Mouse (Mus musculus) hindbrain, embryonic 10.5 days (tissue): ENCODE measurements around the gene Nek9. TPM values are rescaled to one million over a fixed set of nuclear protein-coding genes. Genes with fewer than 3 reads are reported as not detected.
"Not testable (repeated sequence)": the region's sequence is repeated elsewhere in the genome, so short reads cannot be mapped to it uniquely, and the experiment has no call there.

Source experiments
- DNase-seq: peaks from one replicate; pipeline ENCODE4 v3.0.0-alpha.2; 2017; ENCODE audit warnings: low spot score
- H3K27ac ChIP-seq: fragments of 300-500 bp; sonication (generic); 2 replicates; pipeline ENCODE4 v1.5.1; 2016; ENCODE audit warnings: mild to moderate bottlenecking, moderate library complexity
- H3K27me3 ChIP-seq: fragments of 300-500 bp; sonication (generic); 2 replicates; pipeline ENCODE4 v1.6.1; 2016; ENCODE audit warnings: mild to moderate bottlenecking; ENCODE audit not compliant: poor library complexity, insufficient read depth, severe bottlenecking
- H3K36me3 ChIP-seq: fragments of 300-500 bp; sonication (generic); 2 replicates; pipeline ENCODE4 v1.6.1; 2016; ENCODE audit warnings: mild to moderate bottlenecking, moderate library complexity
- H3K4me1 ChIP-seq: fragments of 300-500 bp; sonication (generic); replicated peaks from 2 replicates; pipeline ENCODE4 v1.6.1; 2016; ENCODE audit warnings: mild to moderate bottlenecking
- H3K4me3 ChIP-seq: fragments of 300-500 bp; sonication (generic); 2 replicates; pipeline ENCODE4 v1.5.1; 2016; ENCODE audit warnings: mild to moderate bottlenecking, moderate library complexity
- H3K9me3 ChIP-seq: fragments of 300-500 bp; sonication (generic); 2 replicates; pipeline ENCODE4 v1.6.1; 2016; ENCODE audit warnings: mild to moderate bottlenecking, moderate library complexity
- WGBS: fragments of 180-500 bp; shearing (Covaris S2); methylation state at CpG from one replicate; pipeline ENCODE4 v1.1.7; 2016; 5-methylcytosine and 5-hydroxymethylcytosine counted together
- polyA plus RNA-seq: library from polyadenylated mRNA; unstranded; fragments of >200 nt; fragmentation: Nextera tagmentation; extraction: Ambion mirVana; gene quantifications from 2 replicates; pipeline ENCODE4 v1.2.1, GENCODE M21; 2016

Nek9 gene
- polyA plus RNA-seq, 1 experiment from 2014 or later, result 16.9 TPM

- WGBS, result 87% methylated on average over 2 of the region's 4 CpGs
- H3K4me1 ChIP-seq, result peaks cover 12% of the 10 kb centered on the region
Measured at GRCm38 (mm10) chr12:85281756-85282155, 57.4 kb downstream of the Nek9 start.

GRCm38 (mm10) chr12:85280845-85281651 lies 58.1 kb downstream of the Nek9 start:
- DNase-seq, result no peak
- H3K4me3 ChIP-seq, result peak overlapping the region; percentile 82

More at GRCm38 (mm10) chr12:85281756-85282155, 57.4 kb downstream of the Nek9 start:
- not testable (repeated sequence) for DNase-seq, H3K27me3 ChIP-seq, H3K9me3 ChIP-seq, H3K27ac ChIP-seq, H3K36me3 ChIP-seq, H3K4me3 ChIP-seq

GRCm38 (mm10) chr12:85280105-85280844 lies 58.9 kb downstream of the Nek9 start:
- H3K4me3 ChIP-seq, result peak overlapping the region; percentile 82
- DNase-seq, result peak; percentile 96
- H3K27ac ChIP-seq, result peak overlapping the region; percentile 94
- peaks cover 12% of the 10 kb centered on the region for H3K4me1 ChIP-seq
- no peaks in the 10 kb centered on the region for H3K9me3 ChIP-seq
- H3K36me3 ChIP-seq, result peaks cover 10% of the 10 kb centered on the region
- WGBS, result under 1% methylated on average over 31 of the region's 31 CpGs
- H3K27me3 ChIP-seq, result no peaks in the 10 kb centered on the region

More at GRCm38 (mm10) chr12:85280845-85281651, 58.1 kb downstream of the Nek9 start:
- H3K27ac ChIP-seq, result no peak overlapping the region
- no peaks in the 10 kb centered on the region for H3K27me3 ChIP-seq
- H3K36me3 ChIP-seq, result 0 out of 2 replicates have a peak, but pooled peaks cover 4% of the 10 kb centered on the region
- whole genome bisulfite sequencing, result 69% methylated on average over 12 of the region's 12 CpGs
- H3K9me3 ChIP-seq, result no peaks in the 10 kb centered on the region
- peaks cover 12% of the 10 kb centered on the region for H3K4me1 ChIP-seq

DNA sequence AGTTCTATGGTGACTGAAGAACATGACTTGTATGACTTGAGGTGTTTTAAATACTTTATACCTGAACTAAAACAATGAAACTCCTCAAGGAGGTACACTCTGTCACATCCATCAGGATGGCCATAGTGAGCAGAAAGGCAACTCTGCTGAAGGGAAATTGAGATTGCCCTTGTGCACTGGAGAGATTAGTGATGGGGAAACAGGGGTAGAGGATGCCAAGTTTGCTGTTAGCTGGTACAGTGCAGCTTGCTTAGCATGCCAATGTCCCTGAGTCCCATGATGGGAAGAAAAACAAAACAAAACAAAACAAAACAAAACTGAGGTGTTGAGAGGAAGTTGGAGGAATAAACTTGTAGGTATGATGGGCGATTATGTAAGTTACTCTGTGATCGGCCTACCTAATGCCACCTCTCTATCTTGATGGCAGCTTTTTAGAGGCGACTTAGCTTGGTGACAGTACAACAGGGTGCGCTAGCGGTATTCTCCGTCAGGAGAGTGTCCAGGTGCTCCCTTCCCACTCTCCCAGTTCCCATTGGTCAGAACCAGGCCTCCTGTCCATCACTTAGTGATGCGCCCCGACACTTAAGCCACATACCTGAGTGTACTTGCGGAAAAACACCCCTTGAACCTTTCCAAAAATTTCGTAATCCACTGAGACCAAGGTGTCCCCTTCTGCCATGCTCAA lies 59.6 kb downstream of the Nek9 start:
- Histone ChIP-seq H3K36me3 (peaks cover 18% of the 10 kb centered on the region), H3K4me1 (peaks cover 12% of the 10 kb centered on the region), H3K27ac (peak overlapping the region; percentile 94), H3K4me3 (peak overlapping the region; percentile 82), H3K27me3 (no peaks in the 10 kb centered on the region), H3K9me3 (0 out of 2 replicates have a peak, but pooled peaks cover 3% of the 10 kb centered on the region)
- 6% methylated on average over 10 of the region's 10 CpGs for WGBS
- DNase-seq, result no peak

- no peaks in the 10 kb centered on the region for H3K27me3 ChIP-seq
- DNase-seq, result no peak
- H3K4me3 ChIP-seq, result no peak overlapping the region
- peaks cover 12% of the 10 kb centered on the region for H3K4me1 ChIP-seq
- no peak overlapping the region for H3K27ac ChIP-seq
- WGBS, result 93% methylated on average over 10 of the region's 10 CpGs
- 0 out of 2 replicates have a peak, but pooled peaks cover 7% of the 10 kb centered on the region for H3K9me3 ChIP-seq
- H3K36me3 ChIP-seq, result peaks cover 19% of the 10 kb centered on the region
Measured at GRCm38 (mm10) chr12:85278919-85279318, 60.2 kb downstream of the Nek9 start.

DNA sequence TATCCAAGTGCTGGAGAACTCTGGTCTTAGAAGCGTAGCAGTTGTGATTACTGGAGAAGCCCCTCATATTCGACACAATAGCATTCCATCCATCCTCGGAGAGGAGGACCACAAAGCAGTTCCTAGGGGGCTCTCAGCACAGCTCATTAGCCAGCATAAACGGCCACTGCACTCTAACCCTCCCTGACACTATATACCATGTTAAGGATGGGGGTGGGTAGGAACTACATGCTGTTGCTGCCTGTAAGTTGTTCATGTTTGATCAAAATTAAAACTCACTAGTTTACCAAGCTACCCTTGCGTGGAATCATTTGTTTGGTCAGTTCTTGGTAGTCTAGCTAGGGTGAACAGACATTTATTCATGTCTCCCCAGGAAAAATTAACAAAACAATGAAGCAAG lies 62.9 kb downstream of the Nek9 start:
- H3K27ac ChIP-seq, result no peak overlapping the region
- 75% methylated on average over 5 of the region's 5 CpGs for WGBS
- no peak for DNase-seq

GRCm38 (mm10) chr12:85273508-85273907 lies 65.7 kb downstream of the Nek9 start:
- H3K36me3 ChIP-seq, result peaks cover 23% of the 10 kb centered on the region
- peaks cover 5% of the 10 kb centered on the region for H3K4me1 ChIP-seq
- no peak overlapping the region for H3K4me3 ChIP-seq
- no peaks in the 10 kb centered on the region for H3K27me3 ChIP-seq
- DNase-seq, result peak; percentile 42
- no peak overlapping the region for H3K27ac ChIP-seq
- H3K9me3 ChIP-seq, result 0 out of 2 replicates have a peak, but pooled peaks cover 7% of the 10 kb centered on the region
- WGBS, result 70% methylated on average over 10 of the region's 10 CpGs

More for the DNA sequence above, 62.9 kb downstream of the Nek9 start:
- H3K36me3 ChIP-seq, result peaks cover 19% of the 10 kb centered on the region
- peaks cover 12% of the 10 kb centered on the region for H3K4me1 ChIP-seq
- H3K9me3 ChIP-seq, result 0 out of 2 replicates have a peak, but pooled peaks cover 7% of the 10 kb centered on the region
- H3K27me3 ChIP-seq, result no peaks in the 10 kb centered on the region
- H3K4me3 ChIP-seq, result no peak overlapping the region

GRCm38 (mm10) chr12:85271843-85272206 lies 67.3 kb downstream of the Nek9 start:
- Histone ChIP-seq H3K4me3 (no peak overlapping the region), H3K9me3 (0 out of 2 replicates have a peak, but pooled peaks cover 7% of the 10 kb centered on the region), H3K27ac (no peak overlapping the region), H3K4me1 (peaks cover 5% of the 10 kb centered on the region), H3K36me3 (peaks cover 25% of the 10 kb centered on the region), H3K27me3 (no peaks in the 10 kb centered on the region)
- DNase-seq, result no peak
- WGBS, result 72% methylated on average over 4 of the region's 4 CpGs

DNA sequence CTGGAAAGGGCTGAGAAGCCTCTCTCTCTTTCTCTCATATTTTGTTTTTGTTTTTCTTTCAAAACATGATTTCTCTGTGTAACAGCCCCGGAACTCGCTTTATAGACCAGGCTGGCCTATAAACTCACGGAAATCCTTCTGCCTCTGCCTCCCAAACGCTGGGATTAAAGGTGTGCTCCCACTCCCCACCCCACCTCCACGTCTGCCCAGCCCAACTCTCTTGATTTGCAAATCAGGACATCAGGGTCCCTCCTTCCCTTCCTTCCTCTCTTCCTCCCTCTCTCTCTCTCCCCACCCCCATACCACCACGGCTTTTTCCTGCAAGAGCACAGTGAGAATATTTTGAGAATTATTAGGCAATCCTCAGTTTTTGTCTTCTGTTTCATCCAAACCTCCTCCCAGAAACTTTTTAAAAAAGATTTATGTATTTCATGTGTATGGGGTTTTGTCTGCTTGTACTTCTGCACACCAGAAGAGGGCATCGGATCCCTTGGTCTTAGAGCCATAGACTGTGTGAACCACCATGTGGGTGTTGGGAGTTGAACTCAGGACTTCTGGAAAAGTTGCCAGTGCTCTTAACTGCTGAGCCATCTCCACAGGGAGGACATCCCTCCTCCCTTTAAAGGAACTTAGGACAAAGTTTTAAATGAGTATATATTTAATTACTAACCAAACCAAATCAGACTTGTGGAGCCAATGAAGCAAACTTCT lies 67.9 kb downstream of the Nek9 start:
- H3K9me3 ChIP-seq, result 0 out of 2 replicates have a peak, but pooled peaks cover 7% of the 10 kb centered on the region
- DNase-seq, result no peak
- H3K27ac ChIP-seq, result no peak overlapping the region
- 78% methylated on average over 7 of the region's 7 CpGs for WGBS
- peaks cover 5% of the 10 kb centered on the region for H3K4me1 ChIP-seq
- no peak overlapping the region for H3K4me3 ChIP-seq
- H3K27me3 ChIP-seq, result no peaks in the 10 kb centered on the region
- H3K36me3 ChIP-seq, result peaks cover 25% of the 10 kb centered on the region

GRCm38 (mm10) chr12:85270319-85270718 lies 68.8 kb downstream of the Nek9 start, which contains the start of gene Mlh3:
Gene Mlh3 (minus strand): TSS chr12:85270599.
- WGBS, result under 1% methylated on average over 35 of the region's 35 CpGs
- DNase-seq, result peak; percentile 83

GRCm38 (mm10) chr12:85269821-85270220 lies 69.3 kb downstream of the Nek9 start:
- DNase-seq, result no peak
- WGBS, result 64% methylated on average over 3 of the region's 3 CpGs
- Histone ChIP-seq H3K27ac (peak overlapping the region; percentile 92), H3K27me3 (no peaks in the 10 kb centered on the region), H3K36me3 (peaks cover 14% of the 10 kb centered on the region), H3K4me1 (peaks cover 5% of the 10 kb centered on the region), H3K9me3 (0 out of 2 replicates have a peak, but pooled peaks cover 7% of the 10 kb centered on the region), H3K4me3 (peak overlapping the region; percentile 63)

More at GRCm38 (mm10) chr12:85270319-85270718, 68.8 kb downstream of the Nek9 start, which contains the start of gene Mlh3:
- H3K9me3 ChIP-seq, result 0 out of 2 replicates have a peak, but pooled peaks cover 7% of the 10 kb centered on the region
- H3K27ac ChIP-seq, result peak within 1 kb of the TSS; percentile 92
- peaks cover 5% of the 10 kb centered on the region for H3K4me1 ChIP-seq
- no peaks in the 10 kb centered on the region for H3K27me3 ChIP-seq
- H3K36me3 ChIP-seq, result peaks cover 19% of the 10 kb centered on the region
- H3K4me3 ChIP-seq, result peak within 1 kb of the TSS; percentile 63

DNA sequence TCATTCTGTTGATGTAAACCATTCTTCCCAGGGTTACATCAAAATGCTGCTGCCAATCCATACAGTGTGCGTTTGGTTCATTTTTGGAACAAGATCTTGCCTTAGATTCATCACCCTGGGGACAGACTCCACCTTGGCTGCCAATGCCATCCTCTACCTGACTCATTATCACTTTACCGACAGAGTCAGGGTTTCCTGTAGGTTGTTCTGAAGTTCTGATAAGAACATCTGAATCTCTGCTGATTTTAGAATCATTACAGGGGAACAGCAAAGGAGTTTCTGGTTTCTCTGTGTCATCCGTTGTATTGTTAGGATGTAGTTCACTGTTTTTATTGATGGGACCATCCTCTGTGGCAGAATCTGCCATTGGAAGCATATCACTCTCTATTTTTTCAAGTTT lies 72.9 kb downstream of the Nek9 start:
- H3K4me1 ChIP-seq, result peaks cover 5% of the 10 kb centered on the region
- no peak overlapping the region for H3K27ac ChIP-seq
- no peaks in the 10 kb centered on the region for H3K9me3 ChIP-seq
- peaks cover 10% of the 10 kb centered on the region for H3K36me3 ChIP-seq
- DNase-seq, result no peak
- no peaks in the 10 kb centered on the region for H3K27me3 ChIP-seq
- WGBS, result 94% methylated on average over 3 of the region's 3 CpGs
- H3K4me3 ChIP-seq, result no peak overlapping the region
